Mouse (Mus musculus): ENCODE results near the gene Prss54. TPM values are rescaled to one million over a fixed set of nuclear protein-coding genes. Genes with fewer than 3 reads are reported as not detected.
A peak's percentile ranks its signal among the peaks of the same experiment; 100 is the strongest.

Prss54 gene
- polyA plus RNA-seq, 1 experiment from 2014 or later, result not detected

DNA sequence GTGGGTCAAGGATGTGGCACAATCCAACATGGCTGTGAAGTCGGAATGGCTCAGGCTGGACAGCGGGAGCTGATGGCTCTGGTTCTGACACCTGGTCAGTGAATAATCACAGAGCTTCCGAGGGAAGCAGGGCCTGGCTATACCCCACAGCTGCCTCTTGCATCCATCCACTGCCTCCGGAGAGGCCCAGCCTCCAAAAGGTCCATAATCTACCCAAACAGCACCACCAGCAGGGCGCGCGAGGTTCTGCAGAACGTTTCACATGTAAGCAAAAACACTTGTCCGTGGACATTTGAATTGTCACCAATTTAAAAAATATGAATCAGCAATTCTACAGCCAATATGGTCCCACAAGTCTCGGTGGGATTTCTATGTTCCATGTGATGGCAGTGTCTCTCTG lies 13.1 kb upstream of the Prss54 start:
- Histone ChIP-seq H3K9ac (ENCODE audit: low read depth, low read length) (no peak overlapping the region), H3K4me3 (ENCODE audit: low read depth, low read length) (no peak overlapping the region), H3K27ac (ENCODE audit: low read depth, low read length) (no peak overlapping the region), H3K4me1 (replicated peaks; ENCODE audit: control insufficient read depth, insufficient read depth, low read length) (peaks cover 10% of the 10 kb centered on the region; the same call in 1 of the 2 replicates), H3K27me3 (replicated peaks; ENCODE audit: control insufficient read depth, insufficient read depth, low read length) (no peaks in the 10 kb centered on the region), H3K4me2 (no peak overlapping the region), H3K9me3 (ENCODE audit: control insufficient read depth, low read length) (no peaks in the 10 kb centered on the region), H3K36me3 (ENCODE audit: control insufficient read depth, insufficient read depth, low read length) (no peaks in the 10 kb centered on the region)
- DNase-seq (ENCODE audit: low spot score) (no peak), ATAC-seq (replicated peaks; ENCODE audit: low FRiP score) (no peak)
- 61% methylated on average over 10 of the region's 10 CpGs for WGBS

DNA sequence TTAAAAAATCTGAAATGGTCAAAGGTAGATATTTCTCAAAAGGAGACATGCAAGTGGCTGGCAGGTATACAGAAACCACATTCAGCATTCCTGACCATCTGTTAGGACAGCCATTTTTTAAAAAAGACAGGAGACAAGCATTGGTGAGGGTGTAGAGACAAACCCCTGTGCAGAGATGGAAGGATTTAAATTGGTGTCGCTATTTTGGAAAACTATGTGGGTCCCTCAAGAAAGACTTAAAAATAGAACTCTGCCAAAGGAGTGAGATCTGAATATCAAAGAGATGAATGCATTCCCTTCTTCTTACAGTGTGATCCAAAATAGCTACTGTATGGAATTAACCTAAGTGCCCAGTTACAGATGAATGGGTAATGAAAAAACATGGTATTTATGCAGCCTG lies 11.2 kb upstream of the Prss54 start:
- no peak overlapping the region for H3K27ac ChIP-seq (ENCODE audit: low read depth, low read length)
- whole genome bisulfite sequencing, result 86% methylated on average over 1 of the region's 1 CpGs
- H3K4me1 ChIP-seq (replicated peaks; ENCODE audit: control insufficient read depth, insufficient read depth, low read length), result peaks cover 7% of the 10 kb centered on the region; the same call in 1 of the 2 replicates
- ATAC-seq (replicated peaks; ENCODE audit: low FRiP score), result no peak
- no peak overlapping the region for H3K9ac ChIP-seq (ENCODE audit: low read depth, low read length)
- H3K36me3 ChIP-seq (ENCODE audit: control insufficient read depth, insufficient read depth, low read length), result no peaks in the 10 kb centered on the region
- H3K4me3 ChIP-seq (ENCODE audit: low read depth, low read length), result no peak overlapping the region
- no peaks in the 10 kb centered on the region for H3K27me3 ChIP-seq (replicated peaks; ENCODE audit: control insufficient read depth, insufficient read depth, low read length)
- DNase-seq (ENCODE audit: low spot score), result no peak
- H3K4me2 ChIP-seq, result no peak overlapping the region
- H3K9me3 ChIP-seq (ENCODE audit: control insufficient read depth, low read length), result no peaks in the 10 kb centered on the region

DNA sequence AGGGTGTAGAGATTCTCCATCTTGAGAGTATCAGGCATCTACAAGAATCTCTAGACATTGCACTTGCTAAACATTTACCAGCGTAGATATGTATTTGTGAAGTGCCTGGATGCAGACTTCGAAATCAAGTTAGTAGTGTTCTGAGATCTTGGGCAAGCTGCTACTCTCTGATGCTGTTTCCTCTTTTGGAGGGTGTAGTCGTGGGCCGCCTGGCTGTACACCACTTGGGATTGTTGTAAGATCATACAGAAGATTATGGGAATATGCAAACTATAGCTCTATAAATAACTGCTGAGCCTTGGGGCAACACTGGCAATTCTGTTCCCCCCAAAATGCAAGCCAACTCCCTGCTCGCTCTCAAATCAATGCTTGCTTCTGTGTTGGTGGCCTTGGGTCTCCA lies 3.0 kb downstream of the Prss54 start:
- Histone ChIP-seq H3K9ac (ENCODE audit: low read depth, low read length) (no peak overlapping the region), H3K4me1 (replicated peaks; ENCODE audit: control insufficient read depth, insufficient read depth, low read length) (no peaks in the 10 kb centered on the region), H3K9me3 (ENCODE audit: control insufficient read depth, low read length) (no peaks in the 10 kb centered on the region), H3K27me3 (replicated peaks; ENCODE audit: control insufficient read depth, insufficient read depth, low read length) (no peaks in the 10 kb centered on the region), H3K36me3 (ENCODE audit: control insufficient read depth, insufficient read depth, low read length) (no peaks in the 10 kb centered on the region), H3K27ac (ENCODE audit: low read depth, low read length) (no peak overlapping the region), H3K4me3 (ENCODE audit: low read depth, low read length) (no peak overlapping the region), H3K4me2 (no peak overlapping the region)
- WGBS, result 70% methylated on average over 5 of the region's 5 CpGs
- DNase-seq (ENCODE audit: low spot score), result no peak
- ATAC-seq (replicated peaks; ENCODE audit: low FRiP score), result no peak

DNA sequence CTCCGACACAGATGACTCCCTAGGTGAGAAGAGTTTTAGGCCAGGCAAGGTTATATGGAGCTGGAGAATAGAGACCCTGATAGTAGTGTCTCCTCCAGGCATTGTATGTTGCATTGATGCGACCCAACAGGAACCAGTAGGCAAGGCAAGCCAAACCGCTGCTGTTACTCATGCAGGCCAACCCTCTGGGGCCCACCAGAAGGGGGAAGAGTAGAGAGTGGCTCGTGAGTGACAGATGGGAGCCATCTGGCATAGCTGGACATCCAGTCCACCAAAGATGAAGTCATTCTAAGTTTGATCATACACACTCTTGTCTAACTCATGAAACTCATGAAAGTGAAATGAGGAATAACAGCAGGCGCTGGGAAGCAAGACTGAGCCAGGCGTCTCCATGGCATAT lies 9.3 kb downstream of the Prss54 start:
- Histone ChIP-seq H3K4me2 (no peak overlapping the region), H3K9me3 (ENCODE audit: control insufficient read depth, low read length) (no peaks in the 10 kb centered on the region), H3K27ac (ENCODE audit: low read depth, low read length) (no peak overlapping the region), H3K4me3 (ENCODE audit: low read depth, low read length) (no peak overlapping the region), H3K4me1 (replicated peaks; ENCODE audit: control insufficient read depth, insufficient read depth, low read length) (no peaks in the 10 kb centered on the region), H3K9ac (ENCODE audit: low read depth, low read length) (no peak overlapping the region), H3K27me3 (replicated peaks; ENCODE audit: control insufficient read depth, insufficient read depth, low read length) (no peaks in the 10 kb centered on the region), H3K36me3 (ENCODE audit: control insufficient read depth, insufficient read depth, low read length) (no peaks in the 10 kb centered on the region)
- WGBS, result 85% methylated on average over 6 of the region's 6 CpGs
- ATAC-seq (replicated peaks; ENCODE audit: low FRiP score) (no peak), DNase-seq (ENCODE audit: low spot score) (no peak)

DNA sequence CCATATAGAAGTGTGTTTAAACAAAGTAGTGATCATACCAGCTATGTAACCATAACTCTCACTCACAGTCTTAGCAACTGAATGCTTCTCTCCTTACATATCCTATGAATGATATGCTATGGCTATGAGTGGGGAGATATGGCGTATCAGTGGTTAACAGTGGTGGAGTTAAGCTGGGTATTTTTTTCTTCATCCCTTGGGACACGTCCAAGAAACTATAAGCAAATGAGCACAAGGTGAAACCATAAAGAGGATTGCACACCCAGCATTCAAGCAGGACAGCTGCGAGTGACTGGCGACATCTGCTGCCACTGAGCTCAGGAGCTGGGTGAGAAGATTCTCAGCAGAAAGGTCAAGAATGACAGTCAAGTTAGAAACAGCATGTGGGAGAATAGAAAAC lies 9.9 kb downstream of the Prss54 start:
- no peak overlapping the region for H3K9ac ChIP-seq (ENCODE audit: low read depth, low read length)
- ATAC-seq (replicated peaks; ENCODE audit: low FRiP score) (no peak), DNase-seq (ENCODE audit: low spot score) (no peak)
- no peaks in the 10 kb centered on the region for H3K9me3 ChIP-seq (ENCODE audit: control insufficient read depth, low read length)
- no peaks in the 10 kb centered on the region for H3K27me3 ChIP-seq (replicated peaks; ENCODE audit: control insufficient read depth, insufficient read depth, low read length)
- 79% methylated on average over 4 of the region's 4 CpGs for WGBS
- H3K4me1 ChIP-seq (replicated peaks; ENCODE audit: control insufficient read depth, insufficient read depth, low read length), result no peaks in the 10 kb centered on the region
- H3K4me3 ChIP-seq (ENCODE audit: low read depth, low read length), result no peak overlapping the region
- H3K36me3 ChIP-seq (ENCODE audit: control insufficient read depth, insufficient read depth, low read length), result no peaks in the 10 kb centered on the region
- no peak overlapping the region for H3K27ac ChIP-seq (ENCODE audit: low read depth, low read length)
- H3K4me2 ChIP-seq, result no peak overlapping the region

DNA sequence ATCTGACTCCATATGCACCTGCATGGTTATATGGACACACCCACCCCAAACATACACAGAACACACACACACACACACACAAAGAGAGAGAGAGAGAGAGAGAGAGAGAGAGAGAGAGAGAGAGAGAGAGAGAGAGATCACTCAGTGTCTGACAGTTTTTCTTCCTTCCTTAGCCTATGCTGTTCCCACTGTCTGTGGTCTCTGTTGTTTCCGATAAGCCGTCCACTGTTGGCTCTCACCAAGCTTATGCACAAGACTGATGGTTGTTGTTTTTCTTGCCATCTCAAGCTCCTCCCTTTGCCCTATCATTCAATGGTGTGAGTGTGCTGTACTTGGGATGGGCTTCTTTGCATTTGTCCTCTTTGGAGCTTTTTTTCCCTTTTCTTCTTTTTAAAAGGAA lies 20.2 kb downstream of the Prss54 start:
- no peaks in the 10 kb centered on the region for H3K36me3 ChIP-seq (ENCODE audit: control insufficient read depth, insufficient read depth, low read length)
- 89% methylated on average over 2 of the region's 2 CpGs for WGBS
- ATAC-seq (replicated peaks; ENCODE audit: low FRiP score), result peak; percentile 43; the same call in 1 of the 2 replicates

DNA sequence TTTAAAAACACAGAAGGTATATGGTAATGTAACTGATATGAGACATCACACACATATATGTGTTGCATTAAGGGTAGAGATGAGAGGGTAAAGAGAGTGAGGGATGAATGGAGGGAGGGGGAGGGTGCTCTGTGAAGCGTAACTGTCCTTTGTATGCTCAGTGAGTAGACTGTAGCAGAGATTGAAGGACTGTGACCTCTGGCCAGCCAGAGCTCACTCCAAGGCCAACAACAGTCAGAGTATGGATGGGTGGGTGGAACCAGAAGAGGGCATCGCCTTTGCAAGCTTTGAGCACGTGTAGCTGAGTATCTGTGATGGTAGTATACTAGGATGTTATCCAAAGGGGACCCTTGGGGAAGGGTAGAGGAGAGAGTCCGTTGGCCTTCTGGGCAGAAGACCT lies 24.6 kb downstream of the Prss54 start:
- Histone ChIP-seq H3K9ac (ENCODE audit: low read depth, low read length) (no peak overlapping the region), H3K4me1 (replicated peaks; ENCODE audit: control insufficient read depth, insufficient read depth, low read length) (no peaks in the 10 kb centered on the region), H3K27ac (ENCODE audit: low read depth, low read length) (no peak overlapping the region), H3K36me3 (ENCODE audit: control insufficient read depth, insufficient read depth, low read length) (no peaks in the 10 kb centered on the region), H3K4me2 (no peak overlapping the region), H3K27me3 (replicated peaks; ENCODE audit: control insufficient read depth, insufficient read depth, low read length) (no peaks in the 10 kb centered on the region), H3K4me3 (ENCODE audit: low read depth, low read length) (no peak overlapping the region), H3K9me3 (ENCODE audit: control insufficient read depth, low read length) (no peaks in the 10 kb centered on the region)
- ATAC-seq (replicated peaks; ENCODE audit: low FRiP score), result peak; percentile 58
- no peak for DNase-seq (ENCODE audit: low spot score)
- 68% methylated on average over 4 of the region's 4 CpGs for WGBS

More for the DNA sequence above, 20.2 kb downstream of the Prss54 start:
- no peaks in the 10 kb centered on the region for H3K9me3 ChIP-seq (ENCODE audit: control insufficient read depth, low read length)
- H3K9ac ChIP-seq (ENCODE audit: low read depth, low read length), result no peak overlapping the region
- H3K27me3 ChIP-seq (replicated peaks; ENCODE audit: control insufficient read depth, insufficient read depth, low read length), result no peaks in the 10 kb centered on the region
- H3K4me2 ChIP-seq, result no peak overlapping the region
- no peak overlapping the region for H3K4me3 ChIP-seq (ENCODE audit: low read depth, low read length)
- no peak for DNase-seq (ENCODE audit: low spot score)
- no peak overlapping the region for H3K27ac ChIP-seq (ENCODE audit: low read depth, low read length)
- no peaks in the 10 kb centered on the region for H3K4me1 ChIP-seq (replicated peaks; ENCODE audit: control insufficient read depth, insufficient read depth, low read length)

DNA sequence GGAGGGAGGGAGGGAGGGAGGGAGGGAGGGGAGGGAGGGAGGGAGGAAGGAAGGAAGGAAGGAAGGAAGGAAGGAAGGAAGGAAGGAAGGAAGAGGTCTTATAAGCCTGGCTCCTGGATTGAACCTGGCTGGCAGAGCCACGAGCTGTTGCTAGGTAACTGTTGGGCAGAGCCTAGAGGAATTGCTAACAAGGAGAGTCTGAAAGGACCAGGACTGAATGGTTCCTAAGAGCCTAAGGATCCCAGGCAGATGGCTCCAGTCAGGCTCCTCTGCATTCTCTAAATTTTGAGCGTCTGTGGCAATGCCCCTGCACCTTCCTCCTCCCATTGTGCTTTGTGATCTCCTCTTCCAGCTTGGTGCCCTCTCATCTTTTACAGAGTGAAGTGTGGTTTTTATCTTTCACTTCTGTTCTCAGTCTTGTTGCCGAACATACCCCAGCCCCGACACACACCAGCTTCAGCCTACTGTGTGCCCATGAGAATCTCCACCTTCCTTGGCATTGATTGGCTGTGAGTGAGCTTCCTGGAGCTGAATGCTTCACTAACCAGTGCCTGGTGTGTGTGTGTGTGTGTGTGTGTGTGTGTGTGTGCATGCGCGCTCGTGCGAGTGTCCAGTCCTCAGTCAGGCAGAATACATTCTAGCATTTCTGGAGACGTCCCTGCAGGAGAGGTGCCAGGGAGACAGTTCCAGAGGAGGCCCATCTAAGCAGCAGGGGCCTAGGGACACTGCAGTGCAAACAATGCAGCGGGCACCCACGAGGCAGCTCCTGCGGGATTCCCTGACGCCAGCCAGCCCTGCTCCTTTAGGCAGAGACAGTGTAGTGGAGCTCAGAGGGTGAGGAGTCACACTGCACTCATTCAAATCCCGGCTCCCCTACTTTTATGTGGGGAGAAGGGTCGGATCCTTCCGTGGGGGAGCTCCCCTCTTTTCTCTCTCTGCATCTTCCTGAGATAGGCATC lies 26.0 kb downstream of the Prss54 start:
- no peak overlapping the region for H3K9ac ChIP-seq (ENCODE audit: low read depth, low read length)
- H3K9me3 ChIP-seq (ENCODE audit: control insufficient read depth, low read length), result no peaks in the 10 kb centered on the region
- no peak overlapping the region for H3K4me2 ChIP-seq
- no peak overlapping the region for H3K4me3 ChIP-seq (ENCODE audit: low read depth, low read length)
- DNase-seq (ENCODE audit: low spot score) (no peak), ATAC-seq (replicated peaks; ENCODE audit: low FRiP score) (no peak)
- H3K4me1 ChIP-seq (replicated peaks; ENCODE audit: control insufficient read depth, insufficient read depth, low read length), result no peaks in the 10 kb centered on the region
- H3K36me3 ChIP-seq (ENCODE audit: control insufficient read depth, insufficient read depth, low read length), result no peaks in the 10 kb centered on the region
- no peak overlapping the region for H3K27ac ChIP-seq (ENCODE audit: low read depth, low read length)
- no peaks in the 10 kb centered on the region for H3K27me3 ChIP-seq (replicated peaks; ENCODE audit: control insufficient read depth, insufficient read depth, low read length)
- 65% methylated on average over 16 of the region's 16 CpGs for whole genome bisulfite sequencing

DNA sequence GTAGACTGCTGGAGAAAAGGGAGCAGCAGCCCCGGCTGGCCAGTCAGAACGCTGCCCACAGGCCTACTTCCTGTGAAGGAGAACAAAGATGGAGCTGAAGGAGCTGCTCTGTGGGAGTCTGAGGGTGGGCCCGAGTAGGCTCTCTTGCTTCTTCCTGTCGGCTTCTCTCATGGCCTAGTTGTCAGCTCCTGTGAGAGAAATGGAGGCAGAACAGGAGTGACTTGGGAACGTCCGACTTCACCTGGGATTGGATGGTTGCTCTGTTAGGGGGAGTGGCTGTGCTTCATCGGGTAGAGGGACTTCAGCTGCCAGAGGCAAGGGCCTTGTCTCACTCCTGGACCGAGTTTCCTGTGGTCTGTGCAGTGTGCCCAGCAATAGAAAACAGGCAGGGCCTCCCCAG lies 28.2 kb downstream of the Prss54 start:
- DNase-seq (ENCODE audit: low spot score) (no peak), ATAC-seq (replicated peaks; ENCODE audit: low FRiP score) (no peak)
- Histone ChIP-seq H3K27ac (ENCODE audit: low read depth, low read length) (no peak overlapping the region), H3K36me3 (ENCODE audit: control insufficient read depth, insufficient read depth, low read length) (no peaks in the 10 kb centered on the region), H3K4me3 (ENCODE audit: low read depth, low read length) (no peak overlapping the region), H3K4me1 (replicated peaks; ENCODE audit: control insufficient read depth, insufficient read depth, low read length) (no peaks in the 10 kb centered on the region), H3K4me2 (no peak overlapping the region), H3K27me3 (replicated peaks; ENCODE audit: control insufficient read depth, insufficient read depth, low read length) (no peaks in the 10 kb centered on the region), H3K9ac (ENCODE audit: low read depth, low read length) (no peak overlapping the region), H3K9me3 (ENCODE audit: control insufficient read depth, low read length) (no peaks in the 10 kb centered on the region)
- 53% methylated on average over 8 of the region's 8 CpGs for WGBS

All from liver, embryonic 11.5 days (tissue).